Mouse (Mus musculus): ENCODE measurements around the gene Rab15. TPM values are rescaled to one million over a fixed set of nuclear protein-coding genes. Genes with fewer than 3 reads are reported as not detected.
A peak's percentile ranks its signal among the peaks of the same experiment; 100 is the strongest.

Gene Rab15
- total and polyA plus RNA-seq, 2 experiments from 2014 or later = 1.1 to 1.7 TPM

GRCm38 (mm10) chr12:76784056-76784619, 38.6 kb downstream of the Rab15 start:
- Histone ChIP-seq H3K4me2 (ENCODE audit: low read depth, low read length) (no peak overlapping the region), H3K4me1 (ENCODE audit: control insufficient read depth, insufficient read depth) (peaks cover 19% of the 10 kb centered on the region), H3K9me3 (replicated peaks; ENCODE audit: control insufficient read depth, low read length) (no peaks in the 10 kb centered on the region), H3K4me3 (ENCODE audit: low read depth, low read length) (no peak overlapping the region), H3K9ac (replicated peaks; ENCODE audit: low read depth, low read length) (no peak overlapping the region), H3K27me3 (ENCODE audit: control insufficient read depth, insufficient read depth, low read length) (no peaks in the 10 kb centered on the region), H3K36me3 (replicated peaks; ENCODE audit: control insufficient read depth, insufficient read depth, low read length) (peaks cover 8% of the 10 kb centered on the region; the same call in 1 of the 2 replicates), H3K27ac (ENCODE audit: low read depth) (peak overlapping the region; percentile 58)
- DNase-seq (ENCODE audit: low spot score) = no peak
- TF ChIP-seq CTCF (IDR thresholded peaks at IDR 0.05; ENCODE audit: low read depth) (no peak), EP300 (IDR thresholded peaks at IDR 0.05; ENCODE audit: low read depth) (no peak)
- ATAC-seq (ENCODE audit: insufficient read depth, low read depth) = peak; percentile 60; the same call in 1 of the 2 replicates
- 33% methylated on average over 10 of the region's 10 CpGs for WGBS

GRCm38 (mm10) chr12:76780639-76781468, 41.9 kb downstream of the Rab15 start:
- H3K27me3 ChIP-seq (ENCODE audit: control insufficient read depth, insufficient read depth, low read length) = no peaks in the 10 kb centered on the region
- H3K4me2 ChIP-seq (ENCODE audit: low read depth, low read length) = no peak overlapping the region
- TF ChIP-seq EP300 (IDR thresholded peaks at IDR 0.05; ENCODE audit: low read depth) = no peak
- no peak for TF ChIP-seq CTCF (IDR thresholded peaks at IDR 0.05; ENCODE audit: low read depth)
- H3K4me3 ChIP-seq (ENCODE audit: low read depth, low read length) = no peak overlapping the region
- no peak overlapping the region; the same call in 1 of the 2 replicates for H3K9ac ChIP-seq (replicated peaks; ENCODE audit: low read depth, low read length)
- DNase-seq (ENCODE audit: low spot score) (no peak), ATAC-seq (ENCODE audit: insufficient read depth, low read depth) (no peak)
- peaks cover 13% of the 10 kb centered on the region for H3K36me3 ChIP-seq (replicated peaks; ENCODE audit: control insufficient read depth, insufficient read depth, low read length)
- H3K9me3 ChIP-seq (replicated peaks; ENCODE audit: control insufficient read depth, low read length) = no peaks in the 10 kb centered on the region
- peaks cover 8% of the 10 kb centered on the region; the same call in 1 of the 2 replicates for H3K4me1 ChIP-seq (ENCODE audit: control insufficient read depth, insufficient read depth)
- 77% methylated on average over 12 of the region's 12 CpGs for WGBS
- H3K27ac ChIP-seq (ENCODE audit: low read depth) = peak overlapping the region; percentile 43; the same call in 1 of the 2 replicates

DNA sequence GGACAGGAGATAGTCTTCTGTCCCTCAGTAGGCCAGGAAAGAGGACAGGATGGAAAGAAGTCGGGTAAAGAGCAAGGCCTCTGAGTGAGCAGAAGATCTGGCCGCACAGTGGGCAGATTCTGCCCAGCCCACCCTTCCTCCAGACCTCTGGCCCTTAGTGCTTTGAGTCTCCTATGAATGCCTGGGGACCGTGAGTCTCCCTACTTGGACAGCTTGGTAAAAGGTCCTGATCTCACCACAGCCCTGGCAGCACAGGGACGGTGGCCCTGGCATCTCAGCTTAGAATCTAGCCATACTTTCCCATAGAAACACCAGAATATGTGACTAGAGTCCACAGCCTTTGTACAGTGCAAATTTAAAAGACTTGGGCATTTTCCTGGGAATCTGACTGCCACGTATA, 42.8 kb downstream of the Rab15 start:
- no peak for ATAC-seq (ENCODE audit: insufficient read depth, low read depth)
- 86% methylated on average over 5 of the region's 5 CpGs for WGBS
- TF ChIP-seq EP300 (IDR thresholded peaks at IDR 0.05; ENCODE audit: low read depth) = no peak

DNA sequence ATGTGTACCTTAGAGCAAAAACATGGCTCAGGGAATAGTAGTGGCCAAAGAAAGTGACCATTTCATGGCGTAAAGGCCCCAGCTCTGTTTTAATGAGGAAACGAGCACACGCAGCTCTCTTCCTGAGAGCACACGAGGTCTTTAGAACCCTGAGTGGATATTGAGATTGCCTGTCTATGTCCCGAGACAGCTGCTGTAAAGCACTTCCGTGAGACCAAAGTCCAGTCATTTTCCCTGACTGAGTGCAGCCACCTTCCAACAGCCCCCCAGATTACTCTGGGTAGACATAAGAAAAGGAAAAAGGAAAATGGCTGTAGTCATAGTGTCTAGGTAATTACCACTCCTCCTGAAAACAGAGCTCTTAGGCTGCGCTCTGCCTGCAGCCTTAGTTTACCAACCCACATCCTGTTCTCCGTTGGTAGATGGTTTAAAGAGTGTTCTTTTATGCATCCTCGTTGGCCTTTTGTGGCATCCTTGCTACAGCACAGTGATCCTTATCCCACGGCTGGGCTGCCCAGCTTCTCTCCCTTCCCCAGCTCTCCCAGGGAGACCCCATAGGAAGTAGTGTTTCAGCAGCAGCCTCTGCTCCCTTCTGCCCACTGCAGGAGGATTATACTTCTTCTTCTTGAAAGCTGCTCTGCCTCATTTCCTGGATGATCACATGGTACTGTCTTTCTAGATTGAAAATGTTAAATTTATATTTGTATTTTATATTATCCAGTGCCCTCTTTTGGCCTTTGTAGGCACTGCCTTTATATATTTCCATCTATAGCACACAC, 44.2 kb downstream of the Rab15 start:
- no peak overlapping the region for H3K4me3 ChIP-seq (ENCODE audit: low read depth, low read length)
- no peak for DNase-seq (ENCODE audit: low spot score)
- H3K27me3 ChIP-seq (ENCODE audit: control insufficient read depth, insufficient read depth, low read length) = no peaks in the 10 kb centered on the region
- H3K9ac ChIP-seq (replicated peaks; ENCODE audit: low read depth, low read length) = no peak overlapping the region
- H3K4me1 ChIP-seq (ENCODE audit: control insufficient read depth, insufficient read depth) = no peaks in the 10 kb centered on the region
- no peak overlapping the region for H3K27ac ChIP-seq (ENCODE audit: low read depth)
- TF ChIP-seq EP300 (IDR thresholded peaks at IDR 0.05; ENCODE audit: low read depth) = no peak
- TF ChIP-seq CTCF (IDR thresholded peaks at IDR 0.05; ENCODE audit: low read depth) = no peak
- no peak overlapping the region for H3K4me2 ChIP-seq (ENCODE audit: low read depth, low read length)
- WGBS = 82% methylated on average over 10 of the region's 10 CpGs
- H3K9me3 ChIP-seq (replicated peaks; ENCODE audit: control insufficient read depth, low read length) = no peaks in the 10 kb centered on the region
- H3K36me3 ChIP-seq (replicated peaks; ENCODE audit: control insufficient read depth, insufficient read depth, low read length) = peaks cover 13% of the 10 kb centered on the region
- ATAC-seq (ENCODE audit: insufficient read depth, low read depth) = no peak

More for the DNA sequence above, 42.8 kb downstream of the Rab15 start:
- no peak overlapping the region for H3K27ac ChIP-seq (ENCODE audit: low read depth)
- H3K4me2 ChIP-seq (ENCODE audit: low read depth, low read length) = no peak overlapping the region
- no peak for DNase-seq (ENCODE audit: low spot score)
- no peak overlapping the region for H3K4me3 ChIP-seq (ENCODE audit: low read depth, low read length)
- H3K9me3 ChIP-seq (replicated peaks; ENCODE audit: control insufficient read depth, low read length) = no peaks in the 10 kb centered on the region
- H3K4me1 ChIP-seq (ENCODE audit: control insufficient read depth, insufficient read depth) = peaks cover 8% of the 10 kb centered on the region; the same call in 1 of the 2 replicates
- H3K9ac ChIP-seq (replicated peaks; ENCODE audit: low read depth, low read length) = no peak overlapping the region
- no peaks in the 10 kb centered on the region for H3K27me3 ChIP-seq (ENCODE audit: control insufficient read depth, insufficient read depth, low read length)
- H3K36me3 ChIP-seq (replicated peaks; ENCODE audit: control insufficient read depth, insufficient read depth, low read length) = peaks cover 13% of the 10 kb centered on the region

DNA sequence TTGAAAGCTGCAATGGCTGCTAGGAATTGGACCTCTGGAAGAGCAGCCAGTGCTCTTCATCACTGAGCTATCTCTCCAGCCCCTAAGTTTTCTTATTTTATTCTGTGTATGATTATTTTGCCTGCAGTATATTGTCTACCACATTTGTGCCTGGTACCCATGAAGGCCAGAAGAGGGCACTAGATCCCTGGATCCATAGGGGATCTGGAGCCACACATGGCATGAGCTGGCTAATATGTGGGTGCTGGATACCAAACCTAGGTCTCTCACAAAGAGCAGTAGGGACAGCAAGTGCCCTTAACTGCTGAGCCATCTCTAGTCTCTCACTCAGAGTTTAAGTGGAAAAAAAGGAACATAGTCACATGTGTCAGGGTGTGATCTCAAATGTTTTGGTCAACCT, 44.9 kb downstream of the Rab15 start:
- Histone ChIP-seq H3K4me2 (ENCODE audit: low read depth, low read length) (no peak overlapping the region), H3K27ac (ENCODE audit: low read depth) (no peak overlapping the region), H3K36me3 (replicated peaks; ENCODE audit: control insufficient read depth, insufficient read depth, low read length) (peaks cover 13% of the 10 kb centered on the region), H3K4me3 (ENCODE audit: low read depth, low read length) (no peak overlapping the region), H3K9ac (replicated peaks; ENCODE audit: low read depth, low read length) (no peak overlapping the region), H3K27me3 (ENCODE audit: control insufficient read depth, insufficient read depth, low read length) (no peaks in the 10 kb centered on the region), H3K9me3 (replicated peaks; ENCODE audit: control insufficient read depth, low read length) (no peaks in the 10 kb centered on the region), H3K4me1 (ENCODE audit: control insufficient read depth, insufficient read depth) (no peaks in the 10 kb centered on the region)
- DNase-seq (ENCODE audit: low spot score) (no peak), ATAC-seq (ENCODE audit: insufficient read depth, low read depth) (no peak)
- TF ChIP-seq EP300 (IDR thresholded peaks at IDR 0.05; ENCODE audit: low read depth) = no peak
- no peak for TF ChIP-seq CTCF (IDR thresholded peaks at IDR 0.05; ENCODE audit: low read depth)

Measured in heart, postnatal 0 days (tissue).